Mouse (Mus musculus): ENCODE measurements around the gene Tmem269.

Gene Tmem269

DNA sequence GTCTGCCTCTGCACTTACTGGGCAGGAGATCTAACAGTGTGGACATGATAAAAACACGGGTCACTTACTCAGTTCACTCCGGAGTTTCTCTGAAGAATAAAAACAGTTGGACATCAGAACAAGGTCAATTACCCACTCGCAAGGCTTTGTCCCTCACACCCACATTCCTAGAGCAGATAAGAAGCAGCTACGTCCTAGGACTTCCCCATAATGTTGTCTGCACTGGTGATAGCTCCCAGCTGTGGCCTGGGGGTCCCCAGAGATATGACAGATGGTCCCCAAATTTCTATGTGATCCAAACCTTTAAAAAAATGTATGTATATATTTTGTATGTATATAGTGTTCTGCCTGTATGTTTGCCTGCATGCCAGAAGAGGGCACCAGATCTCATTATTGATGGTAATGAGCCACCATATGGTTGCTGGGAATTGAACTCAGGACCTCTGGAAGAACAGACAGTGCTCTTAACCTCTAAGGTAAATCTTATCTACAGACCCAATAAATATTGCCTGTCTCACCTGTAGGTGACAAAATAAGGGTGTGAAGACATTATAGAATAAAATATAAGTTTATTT, 37.8 kb downstream of the Tmem269 start:
- no peak for DNase-seq

GRCm38 (mm10) chr4:119178331-119178730, 39.7 kb downstream of the Tmem269 start:
- DNase-seq: no peak

GRCm38 (mm10) chr4:119177702-119178101, 40.3 kb downstream of the Tmem269 start:
- DNase-seq: no peak

DNA sequence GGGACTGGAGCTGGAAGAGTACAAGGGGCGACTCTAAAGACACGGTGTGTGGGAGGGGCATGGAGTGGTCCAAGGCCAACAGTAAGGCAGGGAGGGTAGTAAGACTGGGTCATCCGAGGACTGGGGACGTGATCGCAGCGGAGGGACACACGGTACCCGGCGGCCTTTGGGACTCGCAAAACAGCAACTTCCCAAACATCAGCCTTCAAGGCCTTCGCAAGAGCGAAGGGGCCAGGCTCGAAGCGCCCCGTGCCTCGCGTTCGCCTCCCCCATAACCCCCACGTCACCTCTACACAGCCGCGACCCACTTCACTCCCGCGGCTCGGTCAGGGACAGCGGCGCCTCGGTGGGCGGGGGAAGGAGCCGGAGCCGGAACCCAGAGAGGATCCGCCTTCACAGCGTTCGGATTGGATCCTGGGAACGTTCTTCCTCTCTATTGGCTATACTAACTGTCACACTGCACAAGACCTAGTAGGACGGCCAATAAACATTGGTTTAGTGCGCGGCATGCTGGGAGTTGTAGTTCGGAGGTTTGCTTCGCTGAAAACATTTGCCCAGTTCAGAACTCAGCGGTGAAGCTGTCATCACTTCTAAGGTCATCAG, 44.1 kb downstream of the Tmem269 start, which contains the start of gene Zfp691:
Gene Zfp691, minus strand, starts transcription at position 345 of the 603 bp plus-strand sequence.
- peak; percentile 96 for DNase-seq

DNA sequence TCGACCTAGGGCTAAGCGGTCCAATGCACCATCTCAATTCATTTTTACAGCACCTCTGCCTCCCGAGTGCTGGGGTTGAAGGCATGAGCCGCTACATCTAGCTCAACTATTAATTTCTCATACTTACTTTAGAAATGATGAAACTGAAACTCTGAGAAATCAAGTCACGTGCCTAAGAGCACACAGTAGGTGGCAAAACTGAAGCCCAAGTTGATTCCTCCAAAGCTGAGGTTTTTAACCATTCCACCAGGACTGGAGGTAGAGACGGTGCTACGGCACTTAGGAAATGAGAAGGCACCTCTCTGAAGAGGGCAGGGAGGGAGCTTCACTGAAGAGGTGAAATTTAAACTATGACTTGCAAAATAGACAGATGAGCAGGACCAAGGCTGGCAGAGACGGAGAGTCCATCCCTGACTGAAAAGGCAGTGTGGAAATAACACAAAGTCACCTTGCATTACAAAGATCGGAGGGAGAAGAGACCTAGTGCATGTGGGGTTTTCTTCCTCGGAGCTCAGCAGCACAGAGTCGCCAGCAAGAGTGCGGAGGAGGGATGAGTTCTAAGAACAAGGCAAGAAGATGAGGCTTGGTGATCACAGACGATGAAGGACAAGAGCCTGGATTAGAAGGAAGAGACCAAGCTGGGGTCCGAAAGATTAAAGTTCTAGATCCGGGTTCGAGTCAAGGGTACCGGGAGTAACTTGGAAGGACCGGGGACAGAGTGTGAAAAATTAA, 44.9 kb downstream of the Tmem269 start:
- DNase-seq: peak; percentile 19

DNA sequence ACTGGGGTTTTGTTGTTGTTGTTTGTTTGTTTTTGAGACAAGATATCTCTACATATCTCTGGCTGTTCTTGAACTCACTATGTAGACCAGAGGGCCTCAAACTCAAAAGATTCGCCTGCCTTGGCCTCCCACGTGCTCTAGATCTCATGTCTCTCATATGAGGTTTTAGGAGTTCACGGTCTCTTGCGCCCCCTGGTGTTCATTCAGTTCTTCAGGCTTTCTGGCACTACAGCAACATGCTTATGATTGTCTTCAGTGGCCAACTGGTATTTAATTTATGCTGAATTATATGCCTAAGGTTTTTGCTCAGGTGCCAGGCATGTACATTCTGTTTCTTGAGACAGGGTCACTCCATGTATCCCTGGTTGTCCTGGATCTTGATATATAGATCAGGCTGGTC, 50.4 kb downstream of the Tmem269 start:
- peak; percentile 85 for DNase-seq

DNA sequence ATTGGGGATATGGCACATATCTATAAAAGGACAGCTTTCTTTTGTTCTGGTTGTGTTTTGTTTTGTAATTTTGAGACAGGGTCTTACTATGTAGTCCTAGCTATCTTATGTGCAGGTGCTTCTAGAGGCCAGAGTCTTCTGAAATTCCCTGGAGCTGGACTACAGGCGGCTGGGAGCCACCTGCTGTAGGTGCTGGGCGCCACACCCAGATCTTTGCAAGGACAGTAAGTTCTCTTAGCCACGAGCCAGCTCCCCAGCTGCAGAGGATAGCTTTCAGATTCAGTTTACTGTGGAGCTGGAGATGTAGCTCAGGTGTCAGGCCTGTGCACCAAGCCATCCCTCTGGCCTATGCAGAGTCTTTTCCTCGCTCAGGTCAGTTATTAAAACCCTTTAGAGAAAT, 50.9 kb downstream of the Tmem269 start:
- DNase-seq: no peak

- no peak for DNase-seq
Observed at GRCm38 (mm10) chr4:119165916-119166315, 52.1 kb downstream of the Tmem269 start.

- no peak for DNase-seq
Observed at GRCm38 (mm10) chr4:119162990-119163389, 55.0 kb downstream of the Tmem269 start.

DNA sequence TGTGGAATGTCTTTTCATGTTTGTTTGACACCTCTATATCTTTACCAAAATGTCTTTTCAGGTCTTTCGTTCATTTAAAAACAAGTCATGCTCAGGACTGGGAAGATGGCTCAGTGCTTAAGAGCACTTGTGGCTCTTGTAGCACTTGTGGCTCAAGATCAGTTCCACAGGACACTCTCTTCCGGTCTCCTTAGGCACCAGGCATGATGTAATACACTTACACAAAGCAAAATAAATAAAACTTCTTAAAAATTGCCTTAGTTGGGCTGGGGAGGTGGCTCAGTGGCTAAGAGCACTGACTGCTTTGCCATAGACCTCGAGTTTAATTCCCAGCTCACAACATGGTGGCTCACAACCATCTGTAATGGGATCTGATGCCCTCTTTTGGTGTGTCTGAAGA, 56.7 kb downstream of the Tmem269 start:
- no peak for DNase-seq

- DNase-seq: no peak
Observed at GRCm38 (mm10) chr4:119157891-119158290, 60.1 kb downstream of the Tmem269 start.

DNA sequence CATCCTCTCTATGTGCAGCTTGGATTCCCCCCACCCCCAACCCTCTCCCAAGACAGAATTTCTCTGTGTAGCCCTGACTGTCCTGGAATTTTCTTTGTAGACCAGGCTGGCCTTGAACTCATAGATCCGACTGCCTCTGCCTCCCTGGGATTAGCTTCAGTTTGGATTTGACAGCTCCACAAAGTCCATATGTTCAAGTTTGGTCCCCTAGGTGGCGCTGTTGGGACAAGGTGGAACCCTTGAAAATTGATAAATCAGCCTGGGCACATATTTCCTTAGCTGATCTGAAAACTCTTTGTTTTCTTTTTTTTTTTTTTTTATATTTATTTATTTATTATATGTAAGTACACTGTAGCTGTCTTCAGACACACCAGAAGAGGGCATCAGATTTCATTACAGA, 60.8 kb downstream of the Tmem269 start:
- peak; percentile 69 for DNase-seq
